Mouse (Mus musculus): ENCODE measurements at regions not wholly inside any gene's neighbourhood (a gene's known extent, or its start where the extent isn't known, plus 50 kb on each side); places are given as distances from the start of the nearest gene placed in this dataset.

- H3K27ac ChIP-seq (ENCODE audit: low read depth, low read length): no peak overlapping the region
- ATAC-seq (ENCODE audit: low FRiP score) (no peak), DNase-seq (ENCODE audit: low spot score) (peak; percentile 57)
- no peak overlapping the region for H3K4me3 ChIP-seq (ENCODE audit: low read depth, low read length)
- no peaks in the 10 kb centered on the region for H3K36me3 ChIP-seq (ENCODE audit: control insufficient read depth, insufficient read depth, low read length)
- no peaks in the 10 kb centered on the region for H3K9me3 ChIP-seq (ENCODE audit: control insufficient read depth, low read length)
- no peak overlapping the region for H3K9ac ChIP-seq (ENCODE audit: low read depth, low read length)
- no peak overlapping the region for H3K4me2 ChIP-seq (replicated peaks; ENCODE audit: low read depth, low read length)
- H3K27me3 ChIP-seq (ENCODE audit: control insufficient read depth, insufficient read depth, low read length): no peaks in the 10 kb centered on the region
- 23% methylated on average over 5 of the region's 5 CpGs for WGBS
- H3K4me1 ChIP-seq (replicated peaks; ENCODE audit: control insufficient read depth, insufficient read depth, low read length): no peaks in the 10 kb centered on the region
These were observed 233.2 kb downstream of the Plpp3 start for GRCm38 (mm10) chr4:105390378-105390777.

- H3K9me3 ChIP-seq (ENCODE audit: control insufficient read depth, low read length): no peaks in the 10 kb centered on the region
- no peak overlapping the region for H3K27ac ChIP-seq (ENCODE audit: low read depth, low read length)
- DNase-seq (ENCODE audit: low spot score) (no peak), ATAC-seq (ENCODE audit: low FRiP score) (no peak)
- H3K36me3 ChIP-seq (ENCODE audit: control insufficient read depth, insufficient read depth, low read length): no peaks in the 10 kb centered on the region
- no peaks in the 10 kb centered on the region for H3K4me1 ChIP-seq (replicated peaks; ENCODE audit: control insufficient read depth, insufficient read depth, low read length)
- no peak overlapping the region for H3K4me3 ChIP-seq (ENCODE audit: low read depth, low read length)
- H3K27me3 ChIP-seq (ENCODE audit: control insufficient read depth, insufficient read depth, low read length): no peaks in the 10 kb centered on the region
- WGBS: 56% methylated on average over 1 of the region's 1 CpGs
- no peak overlapping the region for H3K4me2 ChIP-seq (replicated peaks; ENCODE audit: low read depth, low read length)
- no peak overlapping the region for H3K9ac ChIP-seq (ENCODE audit: low read depth, low read length)
These were observed 237.2 kb downstream of the Plpp3 start for GRCm38 (mm10) chr4:105394366-105394765.

GRCm38 (mm10) chr4:105397451-105397850, 240.3 kb downstream of the Plpp3 start:
- no peak overlapping the region for H3K9ac ChIP-seq (ENCODE audit: low read depth, low read length)
- H3K4me3 ChIP-seq (ENCODE audit: low read depth, low read length): no peak overlapping the region
- H3K27ac ChIP-seq (ENCODE audit: low read depth, low read length): no peak overlapping the region
- DNase-seq (ENCODE audit: low spot score) (no peak), ATAC-seq (ENCODE audit: low FRiP score) (no peak)
- no peak overlapping the region for H3K4me2 ChIP-seq (replicated peaks; ENCODE audit: low read depth, low read length)
- 85% methylated on average over 2 of the region's 2 CpGs for WGBS
- no peaks in the 10 kb centered on the region for H3K27me3 ChIP-seq (ENCODE audit: control insufficient read depth, insufficient read depth, low read length)
- H3K4me1 ChIP-seq (replicated peaks; ENCODE audit: control insufficient read depth, insufficient read depth, low read length): no peaks in the 10 kb centered on the region
- no peaks in the 10 kb centered on the region for H3K36me3 ChIP-seq (ENCODE audit: control insufficient read depth, insufficient read depth, low read length)
- H3K9me3 ChIP-seq (ENCODE audit: control insufficient read depth, low read length): no peaks in the 10 kb centered on the region

GRCm38 (mm10) chr4:105402021-105402420, 244.9 kb downstream of the Plpp3 start:
- DNase-seq (ENCODE audit: low spot score) (no peak), ATAC-seq (ENCODE audit: low FRiP score) (no peak)
- H3K9ac ChIP-seq (ENCODE audit: low read depth, low read length): no peak overlapping the region

GRCm38 (mm10) chr4:105403169-105403568, 246.0 kb downstream of the Plpp3 start:
- WGBS: 64% methylated on average over 3 of the region's 3 CpGs
- Histone ChIP-seq H3K27me3 (ENCODE audit: control insufficient read depth, insufficient read depth, low read length) (no peaks in the 10 kb centered on the region), H3K9me3 (ENCODE audit: control insufficient read depth, low read length) (no peaks in the 10 kb centered on the region), H3K4me3 (ENCODE audit: low read depth, low read length) (no peak overlapping the region), H3K27ac (ENCODE audit: low read depth, low read length) (no peak overlapping the region), H3K4me2 (replicated peaks; ENCODE audit: low read depth, low read length) (no peak overlapping the region), H3K9ac (ENCODE audit: low read depth, low read length) (no peak overlapping the region), H3K4me1 (replicated peaks; ENCODE audit: control insufficient read depth, insufficient read depth, low read length) (no peaks in the 10 kb centered on the region), H3K36me3 (ENCODE audit: control insufficient read depth, insufficient read depth, low read length) (no peaks in the 10 kb centered on the region)
- DNase-seq (ENCODE audit: low spot score): no peak
- no peak for ATAC-seq (ENCODE audit: low FRiP score)

More at GRCm38 (mm10) chr4:105402021-105402420, 244.9 kb downstream of the Plpp3 start:
- Histone ChIP-seq H3K9me3 (ENCODE audit: control insufficient read depth, low read length) (no peaks in the 10 kb centered on the region), H3K36me3 (ENCODE audit: control insufficient read depth, insufficient read depth, low read length) (no peaks in the 10 kb centered on the region), H3K27me3 (ENCODE audit: control insufficient read depth, insufficient read depth, low read length) (no peaks in the 10 kb centered on the region), H3K4me1 (replicated peaks; ENCODE audit: control insufficient read depth, insufficient read depth, low read length) (no peaks in the 10 kb centered on the region), H3K4me3 (ENCODE audit: low read depth, low read length) (no peak overlapping the region), H3K4me2 (replicated peaks; ENCODE audit: low read depth, low read length) (no peak overlapping the region), H3K27ac (ENCODE audit: low read depth, low read length) (no peak overlapping the region)
- 81% methylated on average over 3 of the region's 3 CpGs for WGBS

GRCm38 (mm10) chr4:105403686-105404085, 246.5 kb downstream of the Plpp3 start:
- no peak for ATAC-seq (ENCODE audit: low FRiP score)
- no peaks in the 10 kb centered on the region for H3K4me1 ChIP-seq (replicated peaks; ENCODE audit: control insufficient read depth, insufficient read depth, low read length)
- 95% methylated on average over 6 of the region's 6 CpGs for WGBS
- H3K9me3 ChIP-seq (ENCODE audit: control insufficient read depth, low read length): no peaks in the 10 kb centered on the region
- H3K27me3 ChIP-seq (ENCODE audit: control insufficient read depth, insufficient read depth, low read length): no peaks in the 10 kb centered on the region
- H3K27ac ChIP-seq (ENCODE audit: low read depth, low read length): no peak overlapping the region
- H3K4me3 ChIP-seq (ENCODE audit: low read depth, low read length): no peak overlapping the region
- no peak overlapping the region for H3K9ac ChIP-seq (ENCODE audit: low read depth, low read length)
- DNase-seq (ENCODE audit: low spot score): no peak
- H3K4me2 ChIP-seq (replicated peaks; ENCODE audit: low read depth, low read length): no peak overlapping the region
- H3K36me3 ChIP-seq (ENCODE audit: control insufficient read depth, insufficient read depth, low read length): no peaks in the 10 kb centered on the region

- ATAC-seq (ENCODE audit: low FRiP score) (no peak), DNase-seq (ENCODE audit: low spot score) (no peak)
- Histone ChIP-seq H3K27ac (ENCODE audit: low read depth, low read length) (no peak overlapping the region), H3K4me1 (replicated peaks; ENCODE audit: control insufficient read depth, insufficient read depth, low read length) (no peaks in the 10 kb centered on the region), H3K9ac (ENCODE audit: low read depth, low read length) (no peak overlapping the region), H3K36me3 (ENCODE audit: control insufficient read depth, insufficient read depth, low read length) (no peaks in the 10 kb centered on the region), H3K9me3 (ENCODE audit: control insufficient read depth, low read length) (no peaks in the 10 kb centered on the region), H3K27me3 (ENCODE audit: control insufficient read depth, insufficient read depth, low read length) (no peaks in the 10 kb centered on the region), H3K4me2 (replicated peaks; ENCODE audit: low read depth, low read length) (no peak overlapping the region), H3K4me3 (ENCODE audit: low read depth, low read length) (no peak overlapping the region)
- 80% methylated on average over 5 of the region's 5 CpGs for WGBS
These were observed 248.6 kb downstream of the Plpp3 start for GRCm38 (mm10) chr4:105405728-105406127.

- H3K27ac ChIP-seq (ENCODE audit: low read depth, low read length): no peak overlapping the region
- H3K36me3 ChIP-seq (ENCODE audit: control insufficient read depth, insufficient read depth, low read length): no peaks in the 10 kb centered on the region
- 50% methylated on average over 14 of the region's 14 CpGs for WGBS
- H3K4me1 ChIP-seq (replicated peaks; ENCODE audit: control insufficient read depth, insufficient read depth, low read length): no peaks in the 10 kb centered on the region
- ATAC-seq (ENCODE audit: low FRiP score) (no peak), DNase-seq (ENCODE audit: low spot score) (peak; percentile 17)
- H3K4me2 ChIP-seq (replicated peaks; ENCODE audit: low read depth, low read length): no peak overlapping the region
- no peak overlapping the region for H3K9ac ChIP-seq (ENCODE audit: low read depth, low read length)
- H3K9me3 ChIP-seq (ENCODE audit: control insufficient read depth, low read length): no peaks in the 10 kb centered on the region
- no peaks in the 10 kb centered on the region for H3K27me3 ChIP-seq (ENCODE audit: control insufficient read depth, insufficient read depth, low read length)
- no peak overlapping the region for H3K4me3 ChIP-seq (ENCODE audit: low read depth, low read length)
These were observed 249.8 kb downstream of the Plpp3 start for GRCm38 (mm10) chr4:105406786-105407464.

- Histone ChIP-seq H3K27me3 (ENCODE audit: control insufficient read depth, insufficient read depth, low read length) (no peaks in the 10 kb centered on the region), H3K27ac (ENCODE audit: low read depth, low read length) (no peak overlapping the region), H3K9ac (ENCODE audit: low read depth, low read length) (no peak overlapping the region), H3K9me3 (ENCODE audit: control insufficient read depth, low read length) (no peaks in the 10 kb centered on the region), H3K4me1 (replicated peaks; ENCODE audit: control insufficient read depth, insufficient read depth, low read length) (no peaks in the 10 kb centered on the region), H3K4me3 (ENCODE audit: low read depth, low read length) (no peak overlapping the region), H3K4me2 (replicated peaks; ENCODE audit: low read depth, low read length) (no peak overlapping the region), H3K36me3 (ENCODE audit: control insufficient read depth, insufficient read depth, low read length) (no peaks in the 10 kb centered on the region)
- 89% methylated on average over 9 of the region's 9 CpGs for WGBS
- no peak for DNase-seq (ENCODE audit: low spot score)
- no peak for ATAC-seq (ENCODE audit: low FRiP score)
These were observed 251.7 kb downstream of the Plpp3 start for GRCm38 (mm10) chr4:105408896-105409295.

All from hindbrain, embryonic 11.5 days (tissue).